Mouse (Mus musculus): ENCODE results near the gene Boll. TPM values are rescaled to one million over a fixed set of nuclear protein-coding genes. Genes with fewer than 3 reads are reported as not detected.

Boll gene
- total and polyA plus RNA-seq, 2 experiments from 2014 or later = 0.49 TPM; not detected in 1

DNA sequence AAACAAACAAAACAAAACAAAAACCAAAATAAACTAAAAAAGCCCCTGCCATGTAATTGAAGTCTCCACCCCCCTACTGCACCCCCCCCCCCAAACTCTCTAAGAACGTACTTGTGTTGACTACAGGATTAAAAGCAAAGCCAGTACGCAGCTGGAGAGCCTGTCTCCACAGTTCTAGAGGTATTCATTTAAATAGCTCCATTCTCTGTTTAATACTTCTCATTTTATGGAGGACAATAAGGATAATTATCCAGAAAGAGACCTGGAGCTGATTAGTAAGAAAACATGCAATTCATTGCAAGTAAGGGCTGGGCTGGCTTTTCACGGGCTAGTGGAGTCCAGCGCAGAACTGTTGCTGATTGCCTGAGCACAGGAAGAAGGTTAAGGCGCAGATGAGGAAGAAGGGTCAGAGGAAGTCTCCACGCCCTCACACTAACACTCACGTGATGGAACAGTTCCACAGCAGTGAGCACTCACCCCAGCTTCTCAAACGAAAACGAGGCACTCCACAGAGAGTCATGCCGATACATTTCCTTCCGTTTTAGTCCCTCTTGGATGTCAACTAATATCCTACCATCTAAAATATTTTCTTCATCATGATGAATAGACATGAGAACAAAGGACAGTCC lies 148.0 kb downstream of the Boll start:
- DNase-seq (ENCODE audit: low spot score) (no peak), ATAC-seq (ENCODE audit: low FRiP score) (no peak)
- Histone ChIP-seq H3K9me3 (ENCODE audit: low read length) (no peaks in the 10 kb centered on the region), H3K9ac (replicated peaks; ENCODE audit: low read length, poor library complexity, severe bottlenecking) (no peak overlapping the region), H3K4me3 (ENCODE audit: low read depth, low read length) (no peak overlapping the region), H3K4me1 (ENCODE audit: insufficient read depth, low read length) (no peaks in the 10 kb centered on the region), H3K27me3 (ENCODE audit: insufficient read depth, low read length) (no peaks in the 10 kb centered on the region), H3K4me2 (ENCODE audit: low read depth, low read length, poor library complexity, severe bottlenecking) (no peak overlapping the region), H3K27ac (ENCODE audit: low read depth, low read length) (no peak overlapping the region), H3K36me3 (ENCODE audit: insufficient read depth, low read length) (no peaks in the 10 kb centered on the region)
- no peak for TF ChIP-seq CTCF (IDR thresholded peaks at IDR 0.05)
- 64% methylated on average over 11 of the region's 11 CpGs for WGBS

DNA sequence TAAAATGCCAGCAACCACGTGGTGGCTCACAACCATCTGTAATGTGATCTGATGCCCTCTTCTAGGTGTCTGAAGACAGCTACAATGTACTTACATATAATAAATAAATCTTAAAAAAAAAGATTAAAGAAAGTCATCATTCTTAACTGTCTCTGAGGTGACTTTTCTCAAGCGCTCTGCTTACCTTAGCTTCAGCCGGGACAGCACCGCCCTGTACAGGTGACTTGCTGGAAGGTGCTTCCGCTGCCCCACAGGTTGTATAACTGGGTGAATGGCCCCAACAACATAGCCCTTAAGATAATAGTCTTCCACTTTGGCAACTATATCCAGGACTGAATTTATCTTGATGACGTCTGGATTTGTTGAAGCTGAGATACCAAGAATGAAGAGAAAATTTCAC lies 149.3 kb downstream of the Boll start:
- Histone ChIP-seq H3K4me3 (ENCODE audit: low read depth, low read length) (no peak overlapping the region), H3K36me3 (ENCODE audit: insufficient read depth, low read length) (no peaks in the 10 kb centered on the region), H3K27ac (ENCODE audit: low read depth, low read length) (no peak overlapping the region), H3K4me1 (ENCODE audit: insufficient read depth, low read length) (no peaks in the 10 kb centered on the region), H3K27me3 (ENCODE audit: insufficient read depth, low read length) (no peaks in the 10 kb centered on the region), H3K9ac (replicated peaks; ENCODE audit: low read length, poor library complexity, severe bottlenecking) (no peak overlapping the region), H3K4me2 (ENCODE audit: low read depth, low read length, poor library complexity, severe bottlenecking) (no peak overlapping the region), H3K9me3 (ENCODE audit: low read length) (no peaks in the 10 kb centered on the region)
- 92% methylated on average over 6 of the region's 6 CpGs for WGBS
- ATAC-seq (ENCODE audit: low FRiP score) = no peak
- DNase-seq (ENCODE audit: low spot score) = no peak
- TF ChIP-seq CTCF (IDR thresholded peaks at IDR 0.05) = no peak

DNA sequence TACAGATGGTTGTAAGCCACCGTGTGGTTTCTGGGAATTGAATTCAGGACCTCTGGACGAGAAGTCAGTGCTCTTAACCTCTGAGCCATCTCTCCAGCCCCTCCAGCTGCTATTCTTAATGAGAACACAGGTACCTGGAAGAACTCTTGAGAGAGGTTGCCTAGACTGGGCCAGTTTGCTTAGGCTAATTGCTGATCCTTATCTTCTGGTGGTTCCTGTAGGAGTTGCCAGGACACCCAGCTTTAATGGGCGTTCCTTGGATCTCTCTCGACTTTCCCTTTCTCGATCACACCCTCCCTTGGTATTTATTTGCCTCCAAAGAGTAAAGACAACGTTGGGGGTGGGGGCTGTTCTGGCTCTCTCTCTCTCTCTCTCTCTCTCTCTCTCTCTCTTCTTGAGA lies 149.8 kb downstream of the Boll start:
- Histone ChIP-seq H3K4me2 (ENCODE audit: low read depth, low read length, poor library complexity, severe bottlenecking) (no peak overlapping the region), H3K4me1 (ENCODE audit: insufficient read depth, low read length) (no peaks in the 10 kb centered on the region), H3K27me3 (ENCODE audit: insufficient read depth, low read length) (no peaks in the 10 kb centered on the region), H3K9me3 (ENCODE audit: low read length) (no peaks in the 10 kb centered on the region), H3K36me3 (ENCODE audit: insufficient read depth, low read length) (no peaks in the 10 kb centered on the region), H3K9ac (replicated peaks; ENCODE audit: low read length, poor library complexity, severe bottlenecking) (no peak overlapping the region), H3K4me3 (ENCODE audit: low read depth, low read length) (no peak overlapping the region), H3K27ac (ENCODE audit: low read depth, low read length) (no peak overlapping the region)
- WGBS = 83% methylated on average over 6 of the region's 6 CpGs
- DNase-seq (ENCODE audit: low spot score) (no peak), ATAC-seq (ENCODE audit: low FRiP score) (no peak)
- TF ChIP-seq CTCF (IDR thresholded peaks at IDR 0.05) = no peak

DNA sequence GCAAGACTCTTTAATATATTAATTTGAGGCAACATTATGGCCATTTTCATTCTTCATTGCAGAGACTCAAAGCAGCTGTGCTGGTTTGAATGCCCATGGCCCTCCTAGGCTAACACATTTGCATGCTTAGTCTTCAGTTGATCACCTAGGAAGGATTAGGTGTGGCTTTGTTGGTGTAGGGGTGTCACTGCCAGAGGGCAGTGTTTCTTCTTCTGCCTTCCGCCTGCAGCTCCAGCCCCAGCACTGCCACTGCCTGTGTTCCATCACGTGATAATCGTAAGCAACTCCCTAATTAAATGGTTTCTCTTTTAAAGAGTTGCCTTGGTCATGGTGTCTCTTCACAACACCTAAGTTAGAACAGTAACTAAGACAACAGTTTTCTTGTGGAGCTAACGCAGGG lies 150.5 kb downstream of the Boll start:
- no peaks in the 10 kb centered on the region for H3K27me3 ChIP-seq (ENCODE audit: insufficient read depth, low read length)
- H3K4me3 ChIP-seq (ENCODE audit: low read depth, low read length) = no peak overlapping the region
- no peaks in the 10 kb centered on the region for H3K9me3 ChIP-seq (ENCODE audit: low read length)
- DNase-seq (ENCODE audit: low spot score) (no peak), ATAC-seq (ENCODE audit: low FRiP score) (no peak)
- no peak overlapping the region for H3K4me2 ChIP-seq (ENCODE audit: low read depth, low read length, poor library complexity, severe bottlenecking)
- H3K9ac ChIP-seq (replicated peaks; ENCODE audit: low read length, poor library complexity, severe bottlenecking) = no peak overlapping the region
- no peaks in the 10 kb centered on the region for H3K4me1 ChIP-seq (ENCODE audit: insufficient read depth, low read length)
- H3K27ac ChIP-seq (ENCODE audit: low read depth, low read length) = no peak overlapping the region
- no peaks in the 10 kb centered on the region for H3K36me3 ChIP-seq (ENCODE audit: insufficient read depth, low read length)
- no peak for TF ChIP-seq CTCF (IDR thresholded peaks at IDR 0.05)
- 83% methylated on average over 4 of the region's 4 CpGs for WGBS

DNA sequence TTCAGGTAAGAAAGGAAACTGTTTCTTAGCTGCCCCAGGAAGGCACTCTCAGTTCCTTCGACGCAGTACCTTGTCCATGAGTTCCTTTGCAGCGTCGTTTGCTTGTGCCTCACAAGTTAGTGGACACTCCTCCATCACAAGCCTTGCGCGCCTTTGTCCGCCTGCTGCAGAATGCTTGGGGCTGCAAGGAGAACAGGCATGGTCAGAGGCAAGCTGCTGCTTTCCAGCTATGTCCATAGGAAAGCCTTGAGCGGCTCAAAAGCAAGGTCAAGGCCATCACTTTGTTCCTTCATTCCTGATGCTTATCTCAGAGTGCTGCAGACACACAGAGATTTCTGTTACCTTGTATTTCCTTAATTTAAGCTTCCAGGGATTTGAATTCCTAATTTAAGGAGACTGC lies 152.2 kb downstream of the Boll start:
- DNase-seq (ENCODE audit: low spot score) (no peak), ATAC-seq (ENCODE audit: low FRiP score) (no peak)
- WGBS = 76% methylated on average over 8 of the region's 8 CpGs
- Histone ChIP-seq H3K9me3 (ENCODE audit: low read length) (no peaks in the 10 kb centered on the region), H3K36me3 (ENCODE audit: insufficient read depth, low read length) (no peaks in the 10 kb centered on the region), H3K27me3 (ENCODE audit: insufficient read depth, low read length) (no peaks in the 10 kb centered on the region), H3K9ac (replicated peaks; ENCODE audit: low read length, poor library complexity, severe bottlenecking) (no peak overlapping the region), H3K4me1 (ENCODE audit: insufficient read depth, low read length) (no peaks in the 10 kb centered on the region), H3K27ac (ENCODE audit: low read depth, low read length) (0 out of 2 replicates have a peak overlapping the region, but pooled peaks have one; percentile 12), H3K4me3 (ENCODE audit: low read depth, low read length) (no peak overlapping the region), H3K4me2 (ENCODE audit: low read depth, low read length, poor library complexity, severe bottlenecking) (no peak overlapping the region)
- TF ChIP-seq CTCF (IDR thresholded peaks at IDR 0.05) = no peak

DNA sequence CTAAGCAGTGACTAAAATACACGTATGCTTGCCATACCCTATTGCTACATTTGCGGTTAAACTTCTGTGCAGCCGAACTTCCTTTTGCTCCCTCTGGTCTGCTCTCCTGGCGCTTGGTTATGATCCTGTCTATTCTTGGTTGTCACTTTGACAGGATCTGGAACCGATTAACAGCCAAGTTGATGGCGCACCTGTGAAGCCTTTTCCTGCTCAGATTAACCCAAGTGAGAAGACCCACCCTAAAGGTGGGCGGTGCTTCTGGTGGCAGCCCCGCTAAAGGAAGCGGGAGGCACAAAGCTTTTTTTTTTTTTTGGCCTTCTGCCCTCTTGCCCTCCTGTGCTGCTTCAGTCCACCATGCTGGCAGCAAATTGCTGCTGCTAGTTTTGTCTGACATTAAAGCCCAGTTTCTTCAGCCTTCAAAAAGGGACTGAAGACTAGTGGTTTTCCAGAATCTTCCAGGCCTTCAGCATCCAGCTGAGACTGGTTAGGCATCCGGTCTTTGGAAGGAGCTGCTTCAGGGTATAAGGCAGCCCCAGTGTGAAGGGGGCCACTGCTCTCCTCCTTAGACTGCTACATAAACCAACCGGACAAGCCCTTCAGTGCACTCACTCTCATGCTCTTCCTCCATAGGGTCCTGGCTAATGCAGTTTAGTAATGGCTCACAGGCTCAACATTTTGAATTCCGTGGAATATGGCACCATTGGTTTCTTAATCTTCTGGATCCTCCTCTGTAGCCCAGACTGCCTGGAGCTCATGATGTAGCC lies 152.9 kb downstream of the Boll start:
- 51% methylated on average over 12 of the region's 12 CpGs for WGBS
- no peaks in the 10 kb centered on the region for H3K27me3 ChIP-seq (ENCODE audit: insufficient read depth, low read length)
- no peaks in the 10 kb centered on the region for H3K4me1 ChIP-seq (ENCODE audit: insufficient read depth, low read length)
- no peaks in the 10 kb centered on the region for H3K9me3 ChIP-seq (ENCODE audit: low read length)
- DNase-seq (ENCODE audit: low spot score) (no peak), ATAC-seq (ENCODE audit: low FRiP score) (no peak)
- no peak for TF ChIP-seq CTCF (IDR thresholded peaks at IDR 0.05)
- H3K27ac ChIP-seq (ENCODE audit: low read depth, low read length) = 0 out of 2 replicates have a peak overlapping the region, but pooled peaks have one; percentile 12
- no peak overlapping the region for H3K4me3 ChIP-seq (ENCODE audit: low read depth, low read length)
- H3K4me2 ChIP-seq (ENCODE audit: low read depth, low read length, poor library complexity, severe bottlenecking) = no peak overlapping the region
- no peak overlapping the region for H3K9ac ChIP-seq (replicated peaks; ENCODE audit: low read length, poor library complexity, severe bottlenecking)
- no peaks in the 10 kb centered on the region for H3K36me3 ChIP-seq (ENCODE audit: insufficient read depth, low read length)
